Mouse (Mus musculus) right cerebral cortex, postnatal 14 days (tissue): ENCODE data around the gene Cldn9.

Experiments
- DNase-seq: peaks from one replicate; pipeline ENCODE4 v3.0.0; 2022

The Cldn9 gene

DNA sequence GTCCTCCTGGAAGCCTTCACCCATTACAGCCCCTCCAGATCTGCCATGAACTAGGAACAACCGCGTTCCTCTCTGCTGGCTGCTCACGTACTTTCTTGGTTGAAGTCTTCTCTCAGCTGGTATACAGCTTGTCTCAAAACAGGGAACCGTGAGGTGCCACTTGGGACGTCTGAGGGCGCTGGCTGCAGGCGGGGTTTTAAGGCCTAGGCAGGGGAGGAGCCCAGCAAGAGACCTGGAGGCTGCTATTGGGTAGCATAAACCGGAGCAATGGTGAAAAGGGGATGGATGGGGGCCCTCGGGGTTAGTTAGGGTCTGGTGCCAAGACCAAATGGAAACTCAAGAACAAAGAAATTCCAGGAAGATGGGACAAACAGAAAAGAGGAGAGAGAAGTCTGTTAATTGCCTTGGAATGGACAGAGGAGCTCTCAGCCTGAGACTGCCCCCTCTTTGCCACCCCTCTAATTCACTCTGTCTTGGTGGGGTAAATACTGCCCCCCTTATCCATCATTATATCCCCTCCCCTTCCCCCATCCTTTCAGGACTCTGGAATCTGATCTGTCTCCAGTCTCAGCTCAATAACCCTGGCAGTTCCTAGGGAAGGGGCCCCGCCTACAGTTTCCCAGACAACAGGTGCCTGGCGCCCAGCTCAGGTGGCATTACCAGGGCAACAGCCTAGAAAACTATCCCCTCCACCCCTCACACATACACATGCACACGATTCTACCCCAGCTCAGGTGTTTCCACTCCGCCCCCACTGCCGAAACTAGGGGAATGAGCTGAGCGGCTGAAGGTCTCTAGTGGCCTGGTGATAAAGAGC is at the start of gene Cldn9:
TSS of gene Cldn9 (minus strand) at position 171 of the 817 bp plus-strand sequence.
- no peak for DNase-seq

DNA sequence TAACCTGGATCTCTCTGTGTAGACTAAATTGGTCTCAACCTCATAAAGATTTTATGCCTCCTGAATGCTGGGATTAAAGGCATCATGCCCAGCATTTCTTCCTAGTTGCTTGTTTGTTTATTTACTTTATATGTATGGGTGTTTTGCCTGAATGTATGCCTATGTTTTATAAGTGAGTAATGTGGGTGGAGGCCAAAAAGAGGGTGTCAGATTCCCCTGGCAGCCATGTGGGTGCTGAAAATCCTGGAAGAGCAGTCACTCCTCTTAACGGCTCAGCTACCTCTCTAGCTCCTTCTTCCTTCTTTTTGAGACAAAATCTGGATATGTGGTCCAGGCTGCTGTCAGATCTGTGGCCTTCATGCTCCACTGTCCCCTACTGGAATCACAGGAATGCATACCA is 46.6 kb upstream of the Cldn9 start:
- DNase-seq: no peak

DNA sequence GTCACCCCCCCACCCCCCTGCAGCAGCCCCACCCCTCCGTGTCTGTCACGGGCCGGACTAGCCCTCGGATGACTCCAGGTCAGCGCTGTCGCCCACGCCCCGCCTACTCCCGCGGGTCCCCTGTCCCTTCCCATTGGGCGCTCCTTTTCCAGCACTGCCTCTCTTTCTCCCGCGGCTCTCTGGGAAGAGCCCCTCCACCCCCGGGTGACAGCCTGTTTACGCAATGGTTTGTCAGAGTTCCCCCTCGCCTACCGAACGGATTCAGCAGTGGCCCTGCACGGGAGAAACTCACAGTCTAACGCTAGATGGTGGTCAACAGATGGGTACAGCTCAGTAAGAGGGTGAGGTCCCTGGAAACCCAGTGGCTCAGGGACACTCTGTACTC is 42.9 kb upstream of the Cldn9 start:
- DNase-seq: peak; percentile 62

DNA sequence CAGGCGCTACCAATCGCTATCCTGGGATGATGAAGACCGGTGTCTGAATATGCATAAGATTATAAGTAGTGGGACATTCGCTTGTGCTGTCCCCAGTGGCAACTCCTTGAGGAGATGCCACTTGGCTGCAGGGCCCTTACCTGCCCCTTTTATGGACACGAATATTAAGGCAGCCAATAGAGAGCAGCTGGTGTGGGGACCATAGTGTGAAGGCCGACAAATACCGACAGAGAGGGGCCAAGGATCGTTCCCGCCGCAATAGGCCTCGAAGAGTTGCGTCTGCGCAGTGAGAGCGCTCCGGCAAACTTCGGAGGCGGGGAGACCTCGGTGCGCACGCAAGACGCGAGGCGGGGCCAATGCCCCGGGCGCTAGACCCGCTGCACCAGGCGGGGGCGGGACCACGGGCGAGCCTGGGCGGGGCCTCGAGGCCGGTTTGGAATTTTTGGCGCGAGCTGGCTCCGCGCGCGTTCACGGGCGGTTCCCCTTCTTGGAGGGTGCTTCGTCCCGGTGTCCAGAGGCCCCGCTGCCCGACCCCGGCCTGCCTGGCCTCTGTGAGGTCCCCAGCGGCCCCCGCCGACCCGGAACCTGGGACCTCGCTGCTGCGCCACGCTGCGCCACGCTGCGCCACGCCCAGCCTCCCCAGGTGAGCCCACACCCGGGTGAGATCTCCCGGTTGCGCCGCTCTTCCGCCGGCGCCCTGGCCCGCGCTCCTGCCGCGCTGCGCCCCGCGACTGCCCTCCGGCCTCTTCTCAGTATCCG is 42.4 kb upstream of the Cldn9 start, which contains the start of gene Pkmyt1:
TSS of gene Pkmyt1 (plus strand) at position 338 of the 759 bp plus-strand sequence.
- peak; percentile 94 for DNase-seq

DNA sequence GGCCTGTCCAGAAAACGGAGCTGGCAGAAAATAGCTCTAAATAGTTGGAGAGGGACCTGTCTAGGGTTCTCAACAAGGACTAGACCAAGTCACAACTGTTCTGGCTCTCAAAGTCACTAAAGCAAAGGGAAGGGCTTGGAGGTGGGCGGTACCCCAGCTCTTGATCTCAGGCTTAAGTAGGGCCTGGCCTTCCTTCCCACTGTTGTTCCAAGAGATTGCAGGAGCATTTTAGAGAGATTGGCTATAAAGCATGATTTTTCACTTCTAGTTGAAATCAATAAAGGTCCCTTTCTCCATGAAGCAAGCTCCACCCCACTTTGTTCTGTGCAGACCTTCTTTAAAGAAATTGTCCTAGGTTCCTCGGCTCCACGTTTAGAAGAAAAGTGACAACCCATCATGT is 41.7 kb upstream of the Cldn9 start:
- DNase-seq: no peak

DNA sequence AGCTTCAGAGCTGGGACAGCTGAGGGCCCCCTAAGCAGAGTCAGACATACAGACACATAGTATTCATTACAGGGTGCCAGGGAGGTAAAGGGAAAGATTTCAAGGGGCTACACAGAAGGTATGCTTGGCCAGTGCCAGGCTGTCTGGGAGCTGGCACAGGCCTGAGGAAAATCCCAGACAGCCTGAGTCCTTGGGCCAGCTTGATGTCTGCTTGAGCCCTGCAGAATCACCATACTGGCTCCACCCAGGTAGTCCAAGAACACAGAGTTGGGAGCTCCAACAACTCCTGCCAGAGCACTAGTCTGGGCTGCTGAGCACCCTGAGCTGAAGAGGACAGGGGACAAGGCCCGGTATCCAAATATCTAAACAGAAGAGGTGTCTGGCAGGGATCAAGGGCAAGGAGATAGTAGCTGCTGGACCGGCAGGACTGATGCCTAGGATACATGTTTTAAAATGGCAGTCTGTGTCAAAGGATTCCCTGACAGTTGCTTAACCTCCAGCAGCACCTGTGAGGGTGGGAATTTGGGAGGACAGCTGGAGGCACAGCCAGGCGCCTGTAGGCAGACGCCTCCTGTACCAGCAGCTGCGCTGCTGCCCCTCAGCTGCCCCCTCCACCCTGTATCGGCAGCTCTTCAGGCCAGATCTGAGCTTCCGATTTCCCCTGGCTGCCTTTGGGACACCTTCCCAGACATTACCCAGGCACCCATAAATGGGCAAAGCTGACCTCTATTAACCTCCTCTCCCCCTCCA is 38.7 kb upstream of the Cldn9 start, which contains the start of gene 1520401A03Rik:
TSS of gene 1520401A03Rik (minus strand) at position 408 of the 750 bp plus-strand sequence.
- no peak for DNase-seq

DNA sequence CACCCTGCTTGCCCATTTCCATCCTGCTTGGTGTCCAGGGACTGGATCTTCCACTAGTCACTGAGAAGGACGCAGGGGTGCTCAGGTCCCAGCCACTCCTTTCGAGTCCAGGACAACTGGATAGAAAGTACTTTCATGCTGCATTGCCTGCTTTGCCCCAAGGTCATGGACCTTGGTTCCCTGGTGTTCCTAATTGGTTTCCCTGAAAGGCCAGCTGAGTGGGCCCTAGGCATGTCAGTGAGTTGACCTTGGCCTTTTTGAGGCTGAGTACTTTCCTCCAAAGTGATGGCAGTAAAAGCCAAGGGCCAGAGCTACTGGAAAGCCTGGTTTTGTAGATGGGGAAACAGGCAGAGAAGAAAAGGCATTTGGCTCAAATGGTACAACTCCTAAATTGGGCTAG is 38.1 kb upstream of the Cldn9 start:
- DNase-seq: no peak

DNA sequence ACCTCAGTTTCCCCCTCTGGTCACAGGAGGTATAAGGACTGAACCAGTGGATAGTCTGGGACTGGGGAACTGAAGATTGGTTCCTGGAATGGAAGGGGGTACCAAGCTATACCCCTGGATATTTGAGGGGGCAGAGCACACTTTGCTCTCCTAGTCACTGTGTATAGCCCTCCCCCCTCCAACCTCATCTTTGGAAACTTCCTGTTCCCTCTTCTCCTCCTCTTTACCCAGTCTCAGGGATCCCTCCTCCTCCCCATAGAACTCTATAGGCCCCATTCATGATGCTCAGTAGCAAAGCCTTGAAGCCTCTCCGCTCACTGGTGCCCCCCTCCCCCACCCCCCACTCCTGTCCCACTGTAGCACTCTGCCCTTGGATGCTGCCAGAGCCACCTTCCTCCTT is 35.6 kb upstream of the Cldn9 start:
- DNase-seq: no peak

DNA sequence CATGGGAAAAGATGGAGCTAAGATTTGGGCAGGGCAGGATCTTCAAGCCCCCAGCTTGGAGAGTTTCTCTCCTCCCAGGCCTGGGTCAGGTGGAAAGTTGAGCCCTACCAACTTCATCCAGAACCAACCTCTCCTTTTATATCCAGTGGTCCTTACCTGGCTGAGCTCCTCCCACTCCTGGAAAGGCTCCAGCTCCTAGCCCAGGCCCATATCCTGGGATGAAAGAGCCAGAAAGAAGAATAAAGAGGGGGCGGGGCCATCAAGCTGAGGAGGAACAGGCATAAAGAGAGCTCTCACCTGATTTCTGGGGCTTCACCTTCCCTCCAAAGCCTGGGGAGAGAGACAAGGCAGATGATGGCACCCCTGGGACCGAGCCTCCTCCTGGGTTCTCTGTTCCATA is 33.2 kb upstream of the Cldn9 start:
- no peak for DNase-seq

DNA sequence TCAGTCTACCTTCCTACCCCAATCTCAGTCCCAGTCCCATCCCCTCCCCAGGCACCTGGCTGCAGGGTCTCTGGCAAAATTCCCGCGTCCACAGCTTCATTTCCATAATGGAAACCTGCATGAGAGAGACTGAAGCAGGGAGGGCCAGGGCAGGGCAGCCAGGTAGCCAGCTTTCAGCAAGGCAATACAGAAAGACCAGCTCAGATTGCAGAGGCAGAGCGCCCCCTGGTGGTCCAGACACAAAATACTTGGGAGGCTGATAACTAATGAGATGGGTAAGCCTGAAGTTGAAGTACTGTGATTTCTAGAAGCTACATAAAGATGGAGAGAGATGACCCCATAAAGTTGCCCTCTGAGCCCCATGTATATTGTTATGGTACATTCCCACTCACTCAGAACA is 22.4 kb upstream of the Cldn9 start:
- DNase-seq: peak; percentile 81

DNA sequence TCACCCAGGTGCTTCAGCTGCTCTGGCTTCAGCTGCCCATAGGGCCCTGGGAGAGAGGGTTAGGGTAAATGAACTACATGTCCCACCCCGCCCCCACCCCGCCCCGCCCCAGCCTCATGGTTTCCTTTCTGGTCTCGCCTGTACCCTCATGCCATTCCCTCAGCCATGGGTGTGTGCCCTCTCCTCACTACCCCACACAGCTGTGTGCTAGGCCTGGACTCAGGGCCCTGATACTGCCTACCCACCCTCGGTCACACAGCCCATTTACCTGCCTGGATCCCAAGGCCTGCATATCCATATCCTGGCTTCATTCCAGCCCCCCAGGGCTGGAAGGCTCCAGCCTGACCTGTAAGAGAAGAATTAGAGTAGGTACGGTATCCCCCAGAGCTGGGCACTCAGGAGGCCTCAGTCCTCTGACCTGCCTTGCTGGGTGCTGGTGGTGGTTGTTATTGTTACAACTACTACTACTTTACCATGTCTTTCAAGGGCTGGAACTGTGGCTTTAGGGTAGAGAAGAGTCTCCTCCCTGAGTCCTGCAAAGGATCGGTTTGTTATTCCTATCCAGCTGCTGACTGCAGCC is 21.8 kb upstream of the Cldn9 start:
- no peak for DNase-seq

DNA sequence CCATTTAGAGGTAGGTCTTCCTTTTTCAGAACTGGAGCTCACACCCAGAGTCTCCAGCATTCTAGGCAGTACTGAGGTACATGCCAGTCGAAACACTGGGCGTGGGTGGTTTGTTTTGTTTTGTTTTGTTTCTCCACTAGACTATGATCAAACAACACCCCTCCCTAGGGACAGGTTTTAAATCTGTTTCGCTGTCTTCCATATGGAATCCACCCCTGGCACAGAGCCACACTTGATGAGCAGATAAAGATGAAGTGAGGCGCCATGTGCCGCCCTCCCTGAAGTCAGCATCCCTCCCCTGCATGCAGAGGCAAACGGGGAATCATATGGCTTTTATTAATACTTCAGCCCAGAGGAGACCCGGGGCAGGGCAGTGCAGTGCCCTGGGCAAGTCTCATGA is 20.9 kb upstream of the Cldn9 start:
- peak; percentile 57 for DNase-seq

DNA sequence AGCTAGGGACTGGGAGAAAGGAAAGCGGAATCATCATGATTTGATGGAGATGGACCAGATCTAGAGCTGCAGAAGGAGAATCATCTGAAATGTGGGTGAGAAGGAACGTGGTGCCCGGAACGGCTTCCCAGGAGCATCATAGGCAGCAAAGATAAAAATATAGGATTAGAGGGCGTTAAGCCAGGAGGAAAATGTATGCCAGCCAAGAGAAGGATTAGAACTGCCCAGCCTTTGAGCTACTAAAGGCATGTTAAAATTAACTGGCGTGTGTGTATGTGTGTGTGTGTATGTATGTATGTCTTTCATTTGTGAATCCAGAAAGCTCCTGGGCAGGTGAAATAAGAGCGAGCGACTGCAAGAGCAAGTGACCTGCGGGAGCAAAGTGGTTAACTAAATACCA is 19.5 kb upstream of the Cldn9 start:
- no peak for DNase-seq

DNA sequence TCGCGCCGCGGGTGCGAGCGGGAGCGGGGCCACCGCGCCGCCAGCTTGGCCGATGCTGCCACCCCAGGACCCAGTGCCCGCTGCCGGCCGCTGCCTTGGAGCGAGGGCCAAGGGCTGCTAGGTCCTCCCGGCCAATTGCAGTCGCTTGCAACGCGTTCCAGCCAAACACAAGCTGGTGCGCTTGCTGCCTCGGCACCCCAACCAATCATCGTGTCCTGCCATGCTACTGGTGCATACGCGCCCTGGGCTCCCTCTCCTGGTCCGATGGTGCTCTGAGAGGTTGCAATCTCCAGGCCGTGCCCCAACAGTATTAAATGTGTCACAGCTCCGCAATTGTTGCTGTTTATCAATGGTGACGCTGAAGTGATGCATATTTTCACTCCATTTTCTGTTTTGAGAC is 16.3 kb upstream of the Cldn9 start:
- DNase-seq: peak; percentile 91

DNA sequence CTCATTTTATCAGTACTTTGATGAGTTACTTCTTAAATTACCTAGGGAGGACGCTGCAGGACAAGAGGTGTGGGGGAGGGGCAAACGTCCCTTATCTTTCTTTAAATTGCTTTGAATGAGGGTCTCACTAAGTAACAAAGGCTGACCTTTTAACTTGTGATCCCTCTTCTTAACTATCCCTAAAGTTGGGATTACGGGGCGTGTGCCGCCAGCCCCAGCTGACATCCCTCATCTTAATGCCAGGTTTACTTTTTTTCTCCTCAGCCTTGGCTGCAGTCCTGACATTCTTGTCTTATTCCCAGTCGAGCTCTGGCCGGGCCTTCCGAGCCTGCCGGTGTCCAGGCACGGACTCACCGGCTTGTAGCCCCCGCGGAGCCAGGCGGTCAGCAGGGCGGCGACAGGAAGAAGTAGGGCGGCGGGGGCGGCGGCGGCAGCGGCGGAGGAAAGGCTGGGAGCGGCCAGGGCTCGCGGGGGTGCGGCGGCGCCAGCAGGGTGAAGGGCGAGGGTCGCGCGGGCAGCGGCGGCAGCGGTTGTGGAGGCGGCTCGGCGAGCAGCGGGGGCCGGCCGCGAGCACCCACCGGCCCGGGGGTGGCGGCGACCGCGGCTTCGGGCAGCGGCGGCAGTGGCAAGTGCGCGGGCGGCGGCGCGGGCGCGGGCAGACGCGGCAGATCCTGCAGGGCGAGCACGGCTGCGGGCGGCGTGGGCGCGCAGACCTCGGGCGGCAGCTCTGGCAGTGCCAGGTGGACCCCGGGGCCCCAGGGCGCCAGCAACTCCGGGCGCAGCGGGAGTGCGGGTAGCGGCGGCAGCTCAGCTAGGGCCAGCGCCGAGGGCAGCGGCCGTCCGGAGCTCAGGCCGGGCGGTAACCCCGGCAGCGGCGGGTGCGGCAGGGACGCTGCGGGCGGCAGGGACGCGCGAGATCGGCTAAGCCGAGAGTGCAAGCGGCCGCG is 15.6 kb upstream of the Cldn9 start:
- peak; percentile 42 for DNase-seq

DNA sequence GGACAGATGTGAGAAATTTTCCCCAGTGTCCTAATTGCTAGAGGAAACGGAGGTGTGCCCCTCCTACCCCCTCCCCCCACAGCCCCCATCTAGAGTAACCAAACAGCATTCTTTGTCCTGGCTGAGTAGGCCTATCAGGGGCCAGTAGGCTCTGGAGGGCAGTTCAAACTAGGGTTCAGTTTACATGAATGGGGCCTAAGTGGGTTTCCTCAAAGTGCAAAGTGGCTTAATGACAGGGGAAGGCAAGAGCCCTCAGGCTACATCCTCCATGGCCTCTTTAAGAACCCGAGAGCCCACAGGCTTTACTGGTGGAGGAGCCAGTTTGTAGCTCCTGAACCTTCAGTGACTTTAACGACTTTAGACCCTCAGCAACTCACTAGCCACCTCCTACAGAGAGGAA is 12.0 kb upstream of the Cldn9 start:
- no peak for DNase-seq

DNA sequence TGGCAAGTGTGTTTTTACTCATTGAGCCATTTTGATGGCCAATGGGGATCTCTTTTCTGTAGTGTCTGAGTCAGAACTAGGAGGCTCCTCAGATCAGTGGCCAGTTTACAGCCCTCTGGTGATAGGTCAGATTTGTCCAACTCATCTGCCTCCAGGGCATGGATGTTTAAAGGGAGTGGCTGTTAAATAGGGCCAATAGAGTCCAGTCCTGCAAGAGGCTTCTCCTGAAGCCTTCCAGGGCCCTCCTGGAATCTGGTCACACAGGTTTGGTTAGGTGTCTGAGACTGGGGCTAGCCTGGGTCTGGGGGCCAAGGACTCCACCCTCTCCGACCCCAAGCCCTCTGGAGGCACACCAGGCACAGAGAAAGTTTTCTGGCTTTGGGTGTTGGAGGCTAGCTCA is 10.7 kb upstream of the Cldn9 start:
- DNase-seq: no peak

DNA sequence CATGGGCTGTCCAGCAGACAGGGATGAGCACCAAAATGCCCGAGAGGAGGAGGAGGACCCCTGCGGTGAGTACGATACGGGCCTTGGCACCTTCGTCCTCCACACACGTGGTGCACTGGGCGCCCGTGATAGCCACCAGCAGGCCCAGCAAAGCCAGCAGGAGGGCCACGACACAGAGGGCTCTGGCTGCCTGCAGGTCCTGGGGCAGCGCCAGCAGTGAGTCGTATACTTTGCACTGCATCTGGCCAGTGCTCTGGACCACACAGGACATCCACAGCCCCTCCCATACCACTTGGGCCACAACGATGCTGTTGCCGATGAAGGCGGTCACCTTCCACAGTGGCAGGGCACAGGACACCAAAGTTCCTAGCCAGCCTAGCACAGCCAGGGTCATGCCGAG is 600 bp downstream of the Cldn9 start:
- no peak for DNase-seq

DNA sequence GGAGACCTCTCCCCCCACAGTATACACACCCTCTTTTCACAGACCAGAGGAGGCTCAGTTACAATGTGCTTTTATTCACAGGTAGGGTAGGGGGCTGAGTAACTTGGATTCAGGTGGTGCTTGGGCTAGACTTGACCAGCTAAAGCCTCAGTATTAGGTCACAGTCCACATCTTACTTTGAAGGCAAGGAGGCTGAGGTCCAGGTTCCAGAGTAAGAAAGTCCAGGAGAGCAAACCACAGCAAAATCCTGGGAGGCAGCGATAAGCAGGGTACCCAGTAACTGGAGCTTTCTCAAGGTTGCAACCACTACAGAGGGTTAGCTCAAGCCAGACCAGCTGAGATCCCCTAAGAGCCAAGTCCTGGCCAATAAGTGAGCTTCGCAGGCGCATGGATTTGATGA is 1.3 kb downstream of the Cldn9 start:
- no peak for DNase-seq

DNA sequence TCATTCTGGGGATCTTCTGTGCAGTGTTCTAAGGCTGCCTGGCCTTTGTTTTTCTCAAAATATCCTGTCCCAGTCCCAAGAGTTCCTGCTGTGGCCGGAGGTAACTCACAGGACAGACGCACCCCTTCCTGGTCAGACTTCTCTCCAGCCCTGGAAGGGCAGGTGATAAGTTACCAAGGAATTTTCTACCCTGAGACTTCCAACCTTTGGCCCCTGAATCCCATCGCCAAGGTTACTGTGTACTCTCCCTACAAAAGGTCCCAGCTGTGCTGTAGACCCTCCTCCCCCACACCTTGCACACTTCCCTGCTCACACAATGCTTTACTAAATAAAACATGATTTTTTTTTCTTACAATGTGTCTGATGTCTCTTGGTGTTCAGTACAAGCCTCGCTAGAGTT is 1.7 kb downstream of the Cldn9 start:
- no peak for DNase-seq

DNA sequence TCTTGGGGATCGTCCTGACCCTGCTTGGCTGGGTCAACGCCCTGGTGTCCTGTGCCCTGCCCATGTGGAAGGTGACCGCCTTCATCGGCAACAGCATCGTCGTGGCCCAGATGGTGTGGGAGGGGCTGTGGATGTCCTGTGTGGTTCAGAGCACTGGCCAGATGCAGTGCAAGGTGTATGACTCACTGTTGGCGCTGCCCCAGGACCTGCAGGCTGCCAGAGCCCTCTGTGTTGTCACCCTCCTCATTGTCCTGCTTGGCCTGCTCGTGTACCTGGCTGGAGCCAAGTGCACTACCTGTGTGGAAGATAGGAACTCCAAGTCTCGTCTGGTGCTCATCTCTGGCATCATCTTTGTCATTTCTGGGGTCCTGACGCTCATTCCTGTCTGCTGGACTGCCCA is 2.7 kb downstream of the Cldn9 start:
- DNase-seq: no peak

DNA sequence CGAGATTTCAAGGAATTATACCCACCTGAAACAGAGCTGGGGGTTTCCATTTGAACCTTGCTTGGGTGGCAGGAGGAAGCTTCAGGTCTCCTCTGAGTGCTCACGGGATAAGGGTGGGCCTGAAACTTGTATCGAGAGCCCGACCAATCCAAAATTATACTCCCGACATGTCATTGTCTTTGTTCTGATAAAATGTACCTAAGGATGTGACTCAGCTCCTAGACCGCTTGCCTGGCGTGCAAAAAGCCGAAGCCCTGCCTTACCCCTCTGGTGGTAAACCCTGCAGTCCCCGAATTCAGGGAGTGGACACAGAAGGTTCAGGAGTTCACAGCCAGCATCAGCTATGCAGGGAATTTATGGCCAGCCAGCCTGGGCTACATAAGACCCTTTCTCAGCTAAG is 3.5 kb downstream of the Cldn9 start:
- no peak for DNase-seq
